Mouse (Mus musculus) embryonic fibroblast, embryonic 13.5 days (primary cell): ENCODE results near the gene Adra2a. TPM values are rescaled to one million over a fixed set of nuclear protein-coding genes. Genes with fewer than 3 reads are reported as not detected.

Source experiments
- H3K27ac ChIP-seq: 2 replicates; pipeline ENCODE4 v1.5.1; 2012; ENCODE audit warnings: low read length, control low read depth, inconsistent platforms; ENCODE audit not compliant: insufficient read depth
- H3K4me1 ChIP-seq: 2 replicates; pipeline ENCODE4 v1.6.1; 2011; ENCODE audit warnings: low read length; ENCODE audit not compliant: control insufficient read depth, insufficient read depth
- H3K4me3 ChIP-seq: 2 replicates; pipeline ENCODE4 v1.5.1; 2011; ENCODE audit warnings: mild to moderate bottlenecking, control low read depth, low read length; ENCODE audit not compliant: insufficient read depth
- CTCF ChIP-seq: IDR thresholded peaks from 2 replicates; pipeline ENCODE4 v1.5.1; 2011; ENCODE audit warnings: mild to moderate bottlenecking, control low read depth, low read length, moderate library complexity, borderline replicate concordance; ENCODE audit not compliant: insufficient read depth
- POLR2A ChIP-seq: IDR thresholded peaks from 2 replicates; pipeline ENCODE4 v1.6.1; 2011; ENCODE audit warnings: low read depth, mild to moderate bottlenecking, control low read depth, low read length, moderate library complexity
- polyA plus RNA-seq: library from polyadenylated mRNA; stranded (reverse); fragments of >200 nt; gene quantifications from 2 replicates; pipeline ENCODE4 v1.2.4, GENCODE M21; 2011; ENCODE audit warnings: low read depth; ENCODE audit not compliant: missing spikeins, insufficient read length

Gene Adra2a
- polyA plus RNA-seq, 1 experiment: 5.5 TPM

DNA sequence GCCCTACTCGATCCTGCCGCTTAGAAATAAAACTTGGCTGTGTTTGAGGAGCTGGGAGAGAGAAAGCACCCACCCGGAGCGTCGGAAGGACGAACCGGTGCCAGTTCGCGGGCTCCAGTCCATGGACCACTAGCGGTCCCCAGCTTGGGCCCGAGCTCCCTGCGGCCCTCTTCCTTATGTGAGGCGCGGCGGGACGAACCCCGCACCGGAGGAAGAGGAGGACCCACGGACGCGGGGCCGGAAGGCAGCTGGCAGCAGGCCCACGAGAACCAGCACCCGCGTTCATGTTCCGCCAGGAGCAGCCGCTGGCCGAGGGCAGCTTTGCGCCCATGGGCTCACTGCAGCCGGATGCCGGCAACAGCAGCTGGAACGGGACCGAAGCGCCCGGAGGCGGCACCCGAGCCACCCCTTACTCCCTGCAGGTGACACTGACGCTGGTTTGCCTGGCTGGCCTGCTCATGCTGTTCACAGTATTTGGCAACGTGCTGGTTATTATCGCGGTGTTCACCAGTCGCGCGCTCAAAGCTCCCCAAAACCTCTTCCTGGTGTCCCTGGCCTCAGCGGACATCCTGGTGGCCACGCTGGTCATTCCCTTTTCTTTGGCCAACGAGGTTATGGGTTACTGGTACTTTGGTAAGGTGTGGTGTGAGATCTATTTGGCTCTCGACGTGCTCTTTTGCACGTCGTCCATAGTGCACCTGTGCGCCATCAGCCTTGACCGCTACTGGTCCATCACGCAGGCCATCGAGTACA, 2.2 kb downstream of the Adra2a start:
- H3K4me3 ChIP-seq: peak overlapping the region; percentile 39
- TF ChIP-seq POLR2A (no peak), CTCF (no peak)
- no peak overlapping the region for H3K27ac ChIP-seq

GRCm38 (mm10) chr19:54046684-54047070, 2.7 kb downstream of the Adra2a start:
- peak overlapping the region; percentile 0; the same call in 1 of the 2 replicates for H3K4me3 ChIP-seq
- no peak overlapping the region for H3K27ac ChIP-seq
- TF ChIP-seq POLR2A (no peak), CTCF (no peak)
- no peaks in the 10 kb centered on the region for H3K4me1 ChIP-seq

More for the DNA sequence above, 2.2 kb downstream of the Adra2a start:
- no peaks in the 10 kb centered on the region for H3K4me1 ChIP-seq

DNA sequence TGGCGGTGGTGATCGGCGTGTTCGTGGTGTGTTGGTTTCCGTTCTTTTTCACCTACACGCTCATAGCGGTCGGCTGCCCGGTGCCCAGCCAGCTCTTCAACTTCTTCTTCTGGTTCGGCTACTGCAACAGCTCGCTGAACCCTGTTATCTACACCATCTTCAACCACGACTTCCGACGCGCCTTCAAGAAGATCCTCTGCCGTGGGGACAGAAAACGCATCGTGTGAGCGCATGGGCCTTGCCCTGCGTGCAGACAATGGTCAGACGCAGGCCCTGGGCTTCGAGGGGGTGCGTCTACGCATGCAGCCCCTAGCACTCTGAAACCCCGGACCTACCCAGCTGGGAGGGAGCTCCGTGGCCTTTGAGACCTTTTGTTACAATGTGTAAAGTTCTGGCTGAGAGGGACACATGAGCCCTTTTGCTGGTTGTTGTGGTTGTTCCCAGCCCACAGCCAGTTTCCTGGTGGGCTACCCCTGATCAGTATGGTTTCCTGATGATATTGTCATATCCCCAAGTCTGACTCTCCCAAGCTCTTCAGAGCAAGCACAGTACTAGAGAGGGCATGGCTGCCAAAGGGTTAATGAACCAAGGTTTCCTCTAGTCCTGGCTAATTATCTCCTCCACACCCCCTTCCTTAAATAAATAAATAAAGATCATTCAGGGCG, 3.6 kb downstream of the Adra2a start:
- no peak for TF ChIP-seq POLR2A
- TF ChIP-seq CTCF: no peak
- Histone ChIP-seq H3K27ac (no peak overlapping the region), H3K4me3 (no peak overlapping the region), H3K4me1 (no peaks in the 10 kb centered on the region)

DNA sequence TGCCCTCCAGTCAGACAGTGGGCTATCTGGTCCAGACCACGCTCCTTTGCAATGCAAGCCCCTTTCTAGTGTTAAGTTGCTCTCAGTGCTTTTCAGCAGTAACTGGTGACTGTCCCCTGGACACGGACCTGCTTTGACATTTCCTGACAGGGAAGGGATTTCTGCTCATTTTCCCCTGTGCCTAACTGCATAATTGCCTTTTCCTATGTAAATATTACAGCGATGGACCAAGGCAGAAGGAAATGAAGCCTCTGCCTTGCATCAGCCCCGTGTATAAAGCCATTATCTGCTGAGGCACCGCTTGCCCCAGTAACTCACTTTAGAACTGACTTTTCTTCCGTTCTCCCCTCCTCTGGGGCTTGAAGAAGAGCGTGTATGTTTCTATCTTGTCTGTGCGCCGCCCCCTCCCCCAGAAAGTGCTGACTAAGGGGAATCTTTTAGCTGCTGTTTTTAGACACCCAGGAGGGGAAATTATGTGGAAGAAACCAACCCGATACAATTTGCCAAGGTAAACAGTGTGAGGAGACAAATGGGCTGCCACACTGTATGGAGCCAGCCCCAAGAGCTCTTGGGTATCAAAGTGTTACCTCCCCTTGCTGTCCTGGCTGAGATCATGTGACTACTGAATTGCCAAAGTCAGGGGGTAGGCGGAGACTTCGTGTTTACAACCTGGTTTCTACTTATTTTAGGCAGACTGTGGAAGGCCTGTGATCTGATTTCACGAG, 4.4 kb downstream of the Adra2a start:
- H3K4me3 ChIP-seq: no peak overlapping the region
- TF ChIP-seq POLR2A (no peak), CTCF (no peak)
- H3K4me1 ChIP-seq: no peaks in the 10 kb centered on the region
- no peak overlapping the region for H3K27ac ChIP-seq

GRCm38 (mm10) chr19:54051651-54052050, 7.7 kb downstream of the Adra2a start:
- TF ChIP-seq CTCF: no peak
- TF ChIP-seq POLR2A: no peak
- Histone ChIP-seq H3K4me3 (no peak overlapping the region), H3K27ac (no peak overlapping the region), H3K4me1 (no peaks in the 10 kb centered on the region)

DNA sequence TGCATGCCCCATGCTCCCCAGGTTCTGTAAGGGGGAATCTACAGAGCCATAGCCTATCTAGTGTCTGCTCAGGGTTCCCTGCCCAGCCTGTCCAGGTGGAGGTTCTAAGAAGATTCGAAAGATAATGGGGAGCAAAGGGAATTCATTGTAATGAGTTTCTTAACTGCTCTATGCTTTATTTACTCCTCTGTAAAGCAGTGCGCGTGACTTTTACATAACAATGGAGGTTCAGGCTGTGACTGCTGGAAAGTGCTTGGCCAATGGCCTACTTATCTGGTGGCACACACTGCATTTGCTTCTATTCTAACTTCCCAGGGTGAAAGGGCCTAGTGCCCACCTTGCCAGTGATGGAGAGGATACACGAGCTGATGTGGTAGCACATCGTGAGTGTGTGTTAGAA, 11.9 kb downstream of the Adra2a start:
- no peaks in the 10 kb centered on the region for H3K4me1 ChIP-seq
- no peak for TF ChIP-seq POLR2A
- no peak for TF ChIP-seq CTCF

DNA sequence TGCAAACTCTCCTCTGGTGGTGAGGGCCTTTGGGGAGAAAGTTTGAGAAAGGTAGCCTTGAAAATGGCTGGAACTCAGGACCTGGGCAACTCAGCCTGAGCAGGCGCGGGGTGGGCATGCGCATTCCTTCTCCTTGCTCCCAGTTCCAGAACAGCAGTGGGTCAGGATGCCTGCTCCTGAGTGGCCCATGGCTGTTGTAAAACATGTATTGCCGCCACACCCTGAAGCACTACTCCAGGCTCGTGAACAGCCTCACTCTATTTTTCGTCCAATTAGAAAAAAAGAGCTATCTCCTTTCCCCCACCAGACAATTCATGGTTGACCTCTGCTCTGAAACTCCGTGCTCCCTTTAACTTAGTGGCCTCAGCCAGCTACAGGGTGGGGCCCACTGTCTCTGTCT, 24.5 kb downstream of the Adra2a start:
- no peaks in the 10 kb centered on the region for H3K4me1 ChIP-seq
- no peak overlapping the region for H3K27ac ChIP-seq
- no peak overlapping the region for H3K4me3 ChIP-seq
- TF ChIP-seq CTCF (no peak), POLR2A (no peak)

More for the DNA sequence above, 11.9 kb downstream of the Adra2a start:
- H3K4me3 ChIP-seq: no peak overlapping the region
- H3K27ac ChIP-seq: no peak overlapping the region

GRCm38 (mm10) chr19:54070521-54070920, 26.6 kb downstream of the Adra2a start:
- TF ChIP-seq CTCF: no peak
- TF ChIP-seq POLR2A: no peak
- Histone ChIP-seq H3K4me1 (no peaks in the 10 kb centered on the region), H3K4me3 (no peak overlapping the region), H3K27ac (no peak overlapping the region)

DNA sequence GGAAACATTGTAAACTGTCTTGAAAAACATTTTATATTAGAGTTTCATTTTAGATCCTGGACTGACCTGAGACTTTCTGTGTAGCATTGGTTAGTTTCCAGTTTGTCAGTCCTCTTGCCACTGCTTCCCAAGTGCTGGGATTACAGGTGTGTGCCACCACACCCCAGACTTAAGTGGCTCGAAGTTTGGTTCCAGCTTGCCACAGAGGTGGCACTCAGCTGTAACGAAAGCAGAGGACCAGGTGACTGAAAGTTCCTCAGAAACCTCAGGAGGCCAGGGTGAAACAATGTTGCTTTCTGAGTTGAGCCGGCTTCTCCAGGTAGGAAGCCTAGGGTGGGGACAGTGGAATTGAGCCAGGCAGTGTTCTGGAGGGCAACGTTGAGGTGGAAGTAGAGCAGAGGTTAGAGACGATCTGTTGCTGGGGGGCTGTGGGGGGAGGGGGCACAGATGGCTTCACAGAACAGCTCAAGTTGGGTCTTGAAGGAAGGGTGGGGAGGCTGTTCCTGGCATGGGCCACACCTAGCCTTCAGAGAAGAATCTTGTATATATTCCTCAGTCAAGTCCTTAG, 28.4 kb downstream of the Adra2a start:
- Histone ChIP-seq H3K4me1 (no peaks in the 10 kb centered on the region), H3K4me3 (no peak overlapping the region), H3K27ac (no peak overlapping the region)
- TF ChIP-seq CTCF: no peak
